Mouse (Mus musculus) embryo, embryonic 9.5 days (tissue): ENCODE measurements around the gene Slc22a21.
"Not testable (repeated sequence)": the region's sequence is repeated elsewhere in the genome, so short reads cannot be mapped to it uniquely, and the experiment has no call there.

ENCODE experiments used
- DNase-seq: peaks from one replicate; pipeline ENCODE4 v3.0.0-alpha.2; 2017; ENCODE audit errors: extremely low spot score

The Slc22a21 gene

GRCm38 (mm10) chr11:53979788-53980621, at the start of gene Slc22a21:
Gene Slc22a21 (minus strand): TSS chr11:53980332.
- peak; percentile 87 for DNase-seq

GRCm38 (mm10) chr11:54028997-54029396, 48.9 kb upstream of the Slc22a21 start:
- DNase-seq: no peak

GRCm38 (mm10) chr11:54028044-54028951, 48.2 kb upstream of the Slc22a21 start, which contains the start of gene Slc22a4:
Gene Slc22a4 (minus strand): TSS chr11:54028090.
- DNase-seq: peak; percentile 73

GRCm38 (mm10) chr11:54027131-54028043, 47.3 kb upstream of the Slc22a21 start:
- no peak for DNase-seq

GRCm38 (mm10) chr11:54026491-54027041, 46.4 kb upstream of the Slc22a21 start:
- DNase-seq: no peak

GRCm38 (mm10) chr11:54021396-54022093, 41.4 kb upstream of the Slc22a21 start:
- no peak for DNase-seq

- no peak for DNase-seq
Measured at GRCm38 (mm10) chr11:54018893-54019732, 39.0 kb upstream of the Slc22a21 start.

- DNase-seq: no peak
Measured at GRCm38 (mm10) chr11:54017596-54017995, 37.5 kb upstream of the Slc22a21 start.

GRCm38 (mm10) chr11:54016051-54016450, 35.9 kb upstream of the Slc22a21 start:
- DNase-seq: no peak

GRCm38 (mm10) chr11:54012961-54013360, 32.8 kb upstream of the Slc22a21 start:
- DNase-seq: no peak

- no peak for DNase-seq
Measured at GRCm38 (mm10) chr11:54011255-54011654, 31.1 kb upstream of the Slc22a21 start.

GRCm38 (mm10) chr11:54008416-54008920, 28.3 kb upstream of the Slc22a21 start:
- DNase-seq: no peak

- no peak for DNase-seq
Measured at GRCm38 (mm10) chr11:54007717-54008116, 27.6 kb upstream of the Slc22a21 start.

GRCm38 (mm10) chr11:54006901-54007300, 26.8 kb upstream of the Slc22a21 start:
- DNase-seq: no peak

GRCm38 (mm10) chr11:54006362-54006761, 26.2 kb upstream of the Slc22a21 start:
- not testable (repeated sequence) for DNase-seq

- no peak for DNase-seq
Measured at GRCm38 (mm10) chr11:54004734-54005133, 24.6 kb upstream of the Slc22a21 start.

- DNase-seq: no peak
Measured at GRCm38 (mm10) chr11:54004221-54004620, 24.1 kb upstream of the Slc22a21 start.

- peak; percentile 71 for DNase-seq
Measured at GRCm38 (mm10) chr11:54002761-54003717, 22.9 kb upstream of the Slc22a21 start.
